Mouse (Mus musculus) urinary bladder, postnatal 10 days (tissue): Measurements from ENCODE around the gene Atp4b.
"Not testable (repeated sequence)": the region's sequence is repeated elsewhere in the genome, so short reads cannot be mapped to it uniquely, and the experiment has no call there.

Source experiments
- DNase-seq: peaks from one replicate; pipeline ENCODE4 v3.0.0; 2022; ENCODE audit warnings: low spot score

The Atp4b gene

GRCm38 (mm10) chr8:13382536-13382935 lies 14.1 kb downstream of the Atp4b start:
- no peak for DNase-seq

- no peak for DNase-seq
Observed at GRCm38 (mm10) chr8:13381630-13382029, 15.0 kb downstream of the Atp4b start.

- DNase-seq, result no peak
Observed at GRCm38 (mm10) chr8:13373151-13373662, 23.4 kb downstream of the Atp4b start.

DNA sequence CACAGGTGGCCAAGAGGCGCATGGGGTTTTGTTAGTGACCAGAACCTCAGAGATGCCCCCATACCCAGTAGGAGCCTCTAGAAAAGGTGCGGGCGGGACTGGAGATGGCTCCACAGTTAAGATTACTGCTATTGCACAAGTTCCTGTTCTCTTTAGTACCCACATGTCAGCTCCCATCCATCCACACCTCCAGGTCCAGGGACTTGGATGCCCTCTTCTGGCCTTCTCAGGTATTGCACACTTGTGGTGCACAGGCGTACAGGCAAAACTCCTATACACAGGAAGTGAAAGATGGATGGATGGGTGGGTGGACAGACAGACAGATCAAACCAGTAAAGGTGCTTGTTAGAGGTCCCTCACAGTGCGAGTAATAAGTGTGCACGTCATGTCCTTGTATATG lies 34.8 kb downstream of the Atp4b start:
- no peak for DNase-seq

GRCm38 (mm10) chr8:13360213-13360612 lies 36.4 kb downstream of the Atp4b start:
- no peak for DNase-seq

GRCm38 (mm10) chr8:13356681-13357080 lies 39.9 kb downstream of the Atp4b start:
- no peak for DNase-seq

GRCm38 (mm10) chr8:13356221-13356620 lies 40.4 kb downstream of the Atp4b start:
- no peak for DNase-seq

GRCm38 (mm10) chr8:13353883-13354282 lies 42.7 kb downstream of the Atp4b start:
- no peak for DNase-seq

- no peak for DNase-seq
Observed at GRCm38 (mm10) chr8:13353155-13353833, 43.3 kb downstream of the Atp4b start.

DNA sequence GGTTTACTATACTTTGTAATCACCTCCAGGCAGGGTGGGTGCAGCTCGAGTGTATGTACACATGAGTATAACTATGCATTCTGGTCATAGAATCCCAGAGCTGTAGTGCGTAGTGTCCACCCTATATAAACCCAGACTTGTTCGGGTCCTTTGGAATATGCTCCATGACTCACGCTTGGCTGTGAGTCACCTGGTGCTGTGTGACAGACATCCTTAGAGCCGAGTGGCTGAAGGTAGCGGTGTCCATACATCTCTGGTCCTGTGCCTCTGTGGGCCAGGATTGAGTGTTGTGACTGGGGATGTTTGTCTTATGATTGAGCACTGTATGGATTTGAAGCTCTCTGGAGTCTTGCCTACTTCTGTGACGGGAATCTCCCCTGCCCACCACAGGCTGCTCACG lies 44.0 kb downstream of the Atp4b start:
- no peak for DNase-seq

DNA sequence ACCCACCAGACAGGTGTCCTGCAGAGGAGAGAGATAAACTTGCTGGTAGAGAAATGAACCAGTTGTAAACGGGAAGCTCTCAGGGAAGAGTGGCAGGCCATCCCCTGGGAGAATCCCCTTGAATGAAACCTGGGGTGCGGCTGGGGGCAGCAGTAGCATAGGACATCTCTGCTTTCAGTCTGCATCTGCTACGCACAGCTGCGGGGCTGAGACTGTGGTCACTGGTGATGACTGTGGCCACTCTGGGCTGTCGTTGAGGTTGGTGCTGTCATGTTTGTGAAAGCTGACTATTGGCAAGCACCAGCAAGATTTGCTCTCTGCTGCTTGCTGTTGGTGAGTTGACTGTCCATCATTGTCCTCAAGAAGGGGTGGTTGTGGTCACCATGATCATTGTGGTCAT lies 45.0 kb downstream of the Atp4b start:
- DNase-seq, result no peak

DNA sequence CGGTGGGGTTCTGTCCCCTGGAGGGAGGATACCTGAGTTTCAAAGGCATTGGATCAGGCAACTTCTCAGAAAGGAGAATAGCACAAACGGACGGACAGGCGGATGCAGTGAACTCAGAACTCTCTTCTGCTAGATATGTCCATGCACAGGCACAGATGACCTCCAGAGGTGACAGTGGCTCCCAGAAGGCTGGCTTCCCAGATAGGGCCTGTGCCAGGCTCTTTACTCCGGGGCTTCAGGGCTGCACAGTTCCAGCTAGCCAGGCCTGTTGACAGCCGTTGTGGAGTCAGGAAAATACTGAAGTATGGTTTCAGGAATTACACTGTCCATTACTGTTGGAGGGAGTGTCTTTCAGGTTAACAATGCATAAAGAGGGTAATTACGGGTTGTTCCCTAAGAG lies 46.6 kb downstream of the Atp4b start:
- no peak for DNase-seq

DNA sequence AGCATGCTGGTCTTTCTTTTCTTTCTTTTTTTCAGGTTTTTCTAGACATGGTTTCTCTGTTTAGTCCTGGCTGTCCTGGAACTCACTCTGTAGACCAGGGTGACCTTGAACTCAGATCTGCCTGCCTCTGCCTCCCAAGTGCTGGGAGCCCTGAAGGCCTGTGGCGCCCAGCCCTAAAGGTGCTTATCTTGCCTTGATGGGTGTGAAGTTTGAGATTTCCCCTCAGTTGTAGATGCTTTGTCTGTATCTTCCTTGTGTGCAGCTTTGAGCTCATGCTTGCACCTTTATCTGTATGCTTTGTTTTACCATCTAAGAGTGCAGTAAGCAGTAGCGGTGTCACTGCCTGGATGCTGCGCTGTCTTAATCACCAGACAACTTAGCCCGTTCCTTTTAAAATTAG lies 53.5 kb downstream of the Atp4b start:
- DNase-seq, result no peak

GRCm38 (mm10) chr8:13342340-13342739 lies 54.3 kb downstream of the Atp4b start:
- DNase-seq, result no peak

DNA sequence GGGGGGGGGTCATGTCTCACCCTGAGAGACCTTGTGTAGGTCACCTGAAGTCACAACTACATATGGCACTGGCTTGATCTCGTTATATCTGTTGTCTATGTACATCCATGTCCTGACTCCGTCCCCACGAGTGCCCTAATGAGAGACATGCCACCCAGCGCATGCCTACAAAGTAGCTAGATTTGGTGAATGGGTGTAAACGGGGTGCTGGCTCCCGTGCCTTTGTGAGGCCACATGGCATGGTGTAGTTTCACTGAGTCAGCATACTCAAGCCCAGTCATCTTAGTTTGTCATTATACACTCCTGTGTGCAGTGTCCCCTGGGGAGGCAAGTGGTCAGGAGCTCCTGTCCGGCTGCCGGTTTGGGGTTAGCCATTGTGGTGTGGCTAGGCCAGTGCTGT lies 56.0 kb downstream of the Atp4b start:
- DNase-seq, result no peak

DNA sequence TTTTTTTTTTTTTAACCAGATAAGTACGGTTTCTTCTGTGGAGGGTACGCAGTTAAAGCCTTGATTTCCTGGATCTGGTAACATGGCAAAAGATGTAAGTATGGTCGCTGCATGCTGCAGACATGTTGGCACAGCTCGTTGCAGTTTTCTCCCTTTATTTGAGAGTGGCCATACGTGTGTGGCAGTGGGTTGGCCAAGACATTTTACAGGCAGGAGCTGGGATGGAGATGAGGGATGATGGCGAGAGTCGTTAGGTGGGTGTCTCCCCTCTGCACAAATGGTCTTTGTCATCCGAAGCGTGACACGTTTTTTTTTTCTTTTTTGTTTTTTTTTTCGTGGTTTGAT lies 57.0 kb downstream of the Atp4b start:
- no peak for DNase-seq

GRCm38 (mm10) chr8:13338901-13339645 lies 57.6 kb downstream of the Atp4b start:
- no peak for DNase-seq

DNA sequence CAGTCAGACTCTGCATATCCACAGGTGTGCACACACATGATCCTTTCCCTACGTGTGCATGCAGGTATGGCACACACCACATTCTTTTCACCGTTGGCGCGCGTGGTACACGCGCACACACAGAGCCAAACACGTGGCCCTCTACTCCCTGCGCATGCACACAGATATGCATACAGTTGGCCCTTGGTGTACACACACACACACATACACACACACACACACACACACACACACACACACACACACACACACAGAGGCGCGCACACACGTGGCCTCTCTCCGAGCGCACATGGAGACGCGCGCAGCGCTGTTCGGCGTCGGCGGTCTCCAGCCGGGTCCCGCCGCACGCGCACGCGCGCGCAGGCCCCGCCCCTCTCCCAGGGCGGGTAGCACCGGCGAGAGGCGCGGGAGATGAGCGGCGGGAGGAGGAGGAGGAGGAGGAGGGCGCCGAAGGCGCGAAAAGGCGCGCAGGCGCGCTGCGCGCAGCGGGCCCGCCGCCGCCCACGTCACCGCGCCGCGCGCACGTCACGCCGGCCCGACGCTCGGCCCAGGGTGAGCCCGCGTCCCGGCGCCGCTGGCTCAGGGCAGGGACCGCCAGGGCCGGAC lies 58.3 kb downstream of the Atp4b start, which contains the start of gene Tfdp1:
Gene Tfdp1 (plus strand): TSS at position 497 of the 606 bp plus-strand sequence.
- DNase-seq, result peak; percentile 17

DNA sequence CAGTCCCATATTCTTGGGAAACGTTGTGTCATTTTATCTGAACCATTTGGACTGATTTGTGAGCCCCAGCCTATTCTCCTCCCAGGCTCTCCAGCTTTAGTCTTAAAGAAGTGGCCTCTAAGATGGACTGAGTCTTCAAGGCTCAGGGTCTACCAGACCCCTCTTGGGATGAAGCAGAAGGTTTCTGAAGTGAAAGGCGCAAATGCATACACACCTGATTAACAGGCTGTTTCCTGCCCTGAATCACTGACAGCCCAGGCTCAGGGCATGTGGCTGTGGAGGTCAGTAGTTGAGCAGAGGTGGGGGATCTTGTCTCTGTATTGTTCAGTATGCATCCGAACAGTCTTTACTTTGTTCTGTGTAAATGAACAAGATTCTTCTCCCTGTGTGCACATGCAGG lies 58.9 kb downstream of the Atp4b start:
- no peak for DNase-seq

GRCm38 (mm10) chr8:13337245-13337644 lies 59.4 kb downstream of the Atp4b start:
- not testable (repeated sequence) for DNase-seq
